Mouse (Mus musculus) heart, embryonic 11.5 days (tissue): Measurements from ENCODE around the gene Saxo1. TPM values are rescaled to one million over a fixed set of nuclear protein-coding genes. Genes with fewer than 3 reads are reported as not detected.

ENCODE experiments used
- ATAC-seq: fragments of 200-750 bp; cut with Nextera tagmentation; replicated peaks from 2 replicates; pipeline ENCODE4 v1.8.0; 2017; ENCODE audit warnings: moderate library complexity; ENCODE audit not compliant: insufficient number of reproducible peaks, low FRiP score, low TSS enrichment
- H3K27ac ChIP-seq: fragments of 300-500 bp; sonication (generic); 2 replicates; pipeline ENCODE4 v1.5.1; 2014; ENCODE audit warnings: mild to moderate bottlenecking, low read depth, low read length
- H3K27me3 ChIP-seq: fragments of 300-500 bp; sonication (generic); 2 replicates; pipeline ENCODE4 v1.6.1; 2014; ENCODE audit warnings: mild to moderate bottlenecking, low read length, mixed read lengths; ENCODE audit not compliant: control insufficient read depth, insufficient read depth
- H3K36me3 ChIP-seq: fragments of 300-500 bp; sonication (generic); 2 replicates; pipeline ENCODE4 v1.6.1; 2014; ENCODE audit warnings: mild to moderate bottlenecking, low read length, moderate library complexity, mixed read lengths; ENCODE audit not compliant: control insufficient read depth, insufficient read depth
- H3K4me1 ChIP-seq: fragments of 300-500 bp; sonication (generic); 2 replicates; pipeline ENCODE4 v1.6.1; 2014; ENCODE audit warnings: low read length; ENCODE audit not compliant: control insufficient read depth, insufficient read depth
- H3K4me2 ChIP-seq: fragments of 300-500 bp; sonication (generic); 2 replicates; pipeline ENCODE4 v1.6.1; 2014; ENCODE audit warnings: mild to moderate bottlenecking, moderate library complexity
- H3K4me3 ChIP-seq: fragments of 300-500 bp; sonication (generic); 2 replicates; pipeline ENCODE4 v1.5.1; 2014; ENCODE audit warnings: low read depth, low read length
- H3K9ac ChIP-seq: fragments of 300-500 bp; sonication (generic); 2 replicates; pipeline ENCODE4 v1.6.1; 2014; ENCODE audit warnings: mild to moderate bottlenecking, low read depth, low read length, moderate library complexity
- H3K9me3 ChIP-seq: fragments of 300-500 bp; sonication (generic); replicated peaks from 2 replicates; pipeline ENCODE4 v1.6.1; 2016; ENCODE audit warnings: low read length; ENCODE audit not compliant: control insufficient read depth
- WGBS: fragments of 180-500 bp; shearing (Covaris S2); extraction: QIAGEN DNeasy Blood & Tissue Kit; methylation state at CpG from one replicate; pipeline ENCODE4 v1.1.7; 2014; ENCODE audit not compliant: insufficient replicate concordance; 5-methylcytosine and 5-hydroxymethylcytosine counted together
- polyA plus RNA-seq: library from polyadenylated mRNA; unstranded; fragments of >200 nt; fragmentation: Nextera tagmentation; extraction: Ambion mirVana; gene quantifications from 2 replicates; pipeline ENCODE4 v1.2.1, GENCODE M21; 2014

Saxo1 gene
- polyA plus RNA-seq, 1 experiment from 2014 or later, result not detected

DNA sequence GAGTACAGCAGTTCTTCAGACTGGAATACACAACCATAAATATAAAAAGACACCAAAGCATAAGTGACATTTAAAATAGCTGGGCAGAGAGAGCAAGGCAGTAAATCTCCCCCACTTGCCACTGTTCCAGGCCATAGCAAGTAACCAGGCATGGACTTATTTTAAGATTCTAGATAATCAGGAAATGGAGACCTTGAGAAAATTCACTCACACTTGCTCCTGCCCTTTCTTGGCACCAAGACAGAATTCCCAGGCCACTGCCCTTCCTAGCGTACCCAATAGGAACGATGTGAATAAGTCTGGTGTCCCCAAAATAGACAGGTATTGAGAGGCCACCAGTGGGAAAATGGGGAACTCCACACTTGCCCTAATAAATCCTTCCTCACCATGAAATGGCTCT is 160.7 kb downstream of the Saxo1 start:
- Histone ChIP-seq H3K27me3 (no peaks in the 10 kb centered on the region), H3K4me1 (0 out of 2 replicates have a peak, but pooled peaks cover 3% of the 10 kb centered on the region), H3K36me3 (no peaks in the 10 kb centered on the region), H3K4me2 (no peak overlapping the region), H3K4me3 (no peak overlapping the region), H3K9ac (no peak overlapping the region), H3K9me3 (no peaks in the 10 kb centered on the region), H3K27ac (no peak overlapping the region)
- 75% methylated on average over 2 of the region's 2 CpGs for WGBS
- ATAC-seq, result no peak

DNA sequence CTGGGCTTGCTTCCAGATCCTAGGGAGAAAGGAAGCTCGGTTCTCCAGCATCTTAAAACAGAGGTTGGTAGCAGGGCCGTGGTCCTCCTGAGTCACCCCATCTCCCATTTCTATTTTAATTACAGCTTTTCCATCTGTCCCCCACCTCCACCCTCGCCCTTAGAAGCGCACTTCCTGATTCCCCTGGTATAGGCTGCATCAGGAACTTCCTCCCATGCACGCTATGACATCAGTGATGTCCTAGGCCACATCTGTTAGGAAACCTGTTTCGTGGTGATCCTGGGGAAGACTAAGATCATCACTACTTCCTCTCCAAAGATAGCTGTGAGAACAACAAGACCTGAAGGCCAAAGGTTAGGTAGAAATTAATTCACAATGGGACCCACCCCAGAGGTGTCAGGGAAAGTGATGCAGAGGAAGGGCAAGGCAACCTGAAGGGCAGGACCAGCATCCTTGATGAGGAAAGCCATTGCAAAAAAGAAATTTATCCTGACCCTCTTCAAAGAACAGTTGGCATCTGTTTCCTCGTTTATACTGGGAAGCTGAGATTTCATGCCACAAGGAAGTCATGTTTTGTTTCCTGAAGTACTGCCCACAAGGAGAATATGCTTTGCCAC is 161.3 kb downstream of the Saxo1 start:
- H3K27me3 ChIP-seq, result no peaks in the 10 kb centered on the region
- H3K9me3 ChIP-seq, result no peaks in the 10 kb centered on the region
- whole genome bisulfite sequencing, result 71% methylated on average over 7 of the region's 7 CpGs
- no peak overlapping the region for H3K27ac ChIP-seq
- ATAC-seq, result no peak
- H3K4me3 ChIP-seq, result no peak overlapping the region
- 0 out of 2 replicates have a peak, but pooled peaks cover 3% of the 10 kb centered on the region for H3K4me1 ChIP-seq
- H3K36me3 ChIP-seq, result no peaks in the 10 kb centered on the region
- H3K9ac ChIP-seq, result no peak overlapping the region
- no peak overlapping the region for H3K4me2 ChIP-seq

DNA sequence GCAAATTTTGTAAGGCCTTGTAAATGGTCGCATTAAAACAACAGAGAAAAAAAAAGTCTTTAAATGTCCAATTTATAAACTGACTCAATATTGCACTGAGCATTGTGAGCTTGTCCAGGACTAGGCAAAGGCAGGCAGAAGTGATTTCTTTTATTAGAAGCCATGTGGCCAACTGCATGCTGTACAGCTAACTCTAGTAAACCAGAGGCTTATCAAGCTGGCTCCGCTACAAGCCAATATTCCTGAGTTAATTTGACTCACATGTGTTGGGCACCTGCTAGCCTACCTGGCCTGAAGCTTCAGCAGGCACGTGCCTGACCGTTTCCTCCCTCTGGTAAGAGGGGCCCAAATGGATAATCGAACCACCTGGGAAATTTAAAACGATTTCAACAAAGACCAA is 162.5 kb downstream of the Saxo1 start:
- no peaks in the 10 kb centered on the region for H3K9me3 ChIP-seq
- H3K27me3 ChIP-seq, result no peaks in the 10 kb centered on the region
- H3K4me2 ChIP-seq, result no peak overlapping the region
- no peak overlapping the region for H3K27ac ChIP-seq
- H3K4me1 ChIP-seq, result 0 out of 2 replicates have a peak, but pooled peaks cover 3% of the 10 kb centered on the region
- no peak overlapping the region for H3K4me3 ChIP-seq
- no peak for ATAC-seq
- H3K9ac ChIP-seq, result no peak overlapping the region
- 76% methylated on average over 6 of the region's 6 CpGs for WGBS
- no peaks in the 10 kb centered on the region for H3K36me3 ChIP-seq

Other genes with a start within 250 kb of the Saxo1 start
- gene Rraga, start 17.3 kb upstream of the Saxo1 start, polyA plus RNA-seq, result 64.2 and 86.9 TPM in 2 replicates
- gene Haus6, start 53.7 kb upstream of the Saxo1 start, polyA plus RNA-seq, result 15.5 and 16.2 TPM in 2 replicates
- 65.4 and 70.4 TPM in 2 replicates for gene Plin2, start 111.7 kb upstream of the Saxo1 start, polyA plus RNA-seq
- 5.5 and 8.3 TPM in 2 replicates for gene Dennd4c, start 190.2 kb upstream of the Saxo1 start, polyA plus RNA-seq